Mouse (Mus musculus) c-Kit-positive CD71-negative TER-119-negative erythroid progenitor cells, embryonic 14.5 days (primary cell): ENCODE data around the gene Tsnaxip1.
"Not testable (repeated sequence)": the region's sequence is repeated elsewhere in the genome, so short reads cannot be mapped to it uniquely, and the experiment has no call there.

Experiments used
- DNase-seq: peaks from one replicate; pipeline ENCODE4 v3.0.0-alpha.2; 2013; ENCODE audit warnings: low read depth

Gene Tsnaxip1

GRCm38 (mm10) chr8:105813241-105813640 lies 14.3 kb upstream of the Tsnaxip1 start:
- no peak for DNase-seq

GRCm38 (mm10) chr8:105819659-105820058 lies 7.9 kb upstream of the Tsnaxip1 start:
- no peak for DNase-seq

GRCm38 (mm10) chr8:105820925-105821324 lies 6.6 kb upstream of the Tsnaxip1 start:
- peak; percentile 63 for DNase-seq

- no peak for DNase-seq
These were observed 2.0 kb upstream of the Tsnaxip1 start for GRCm38 (mm10) chr8:105825506-105825905.

- DNase-seq: no peak
These were observed 1.2 kb upstream of the Tsnaxip1 start for GRCm38 (mm10) chr8:105826379-105826778.

- not testable (repeated sequence) for DNase-seq
These were observed 6.2 kb downstream of the Tsnaxip1 start for GRCm38 (mm10) chr8:105833740-105834139.

GRCm38 (mm10) chr8:105835318-105835717 lies 7.8 kb downstream of the Tsnaxip1 start:
- peak; percentile 84 for DNase-seq

- DNase-seq: no peak
These were observed 9.5 kb downstream of the Tsnaxip1 start for GRCm38 (mm10) chr8:105836991-105837390.

- no peak for DNase-seq
These were observed 11.7 kb downstream of the Tsnaxip1 start for GRCm38 (mm10) chr8:105839209-105839608.

GRCm38 (mm10) chr8:105846678-105847077 lies 19.1 kb downstream of the Tsnaxip1 start:
- no peak for DNase-seq

- no peak for DNase-seq
These were observed 22.5 kb downstream of the Tsnaxip1 start for GRCm38 (mm10) chr8:105850014-105850413.

- DNase-seq: no peak
These were observed 23.1 kb downstream of the Tsnaxip1 start for GRCm38 (mm10) chr8:105850611-105851010.

GRCm38 (mm10) chr8:105851651-105852143 lies 24.2 kb downstream of the Tsnaxip1 start:
- peak; percentile 90 for DNase-seq

GRCm38 (mm10) chr8:105852146-105852729 lies 24.7 kb downstream of the Tsnaxip1 start:
- no peak for DNase-seq

GRCm38 (mm10) chr8:105853178-105853577 lies 25.6 kb downstream of the Tsnaxip1 start, which contains the start of gene Cenpt:
Cenpt (minus strand) TSS chr8:105853278.
- no peak for DNase-seq

GRCm38 (mm10) chr8:105854303-105854702 lies 26.8 kb downstream of the Tsnaxip1 start:
- DNase-seq: no peak

GRCm38 (mm10) chr8:105854715-105855216 lies 27.2 kb downstream of the Tsnaxip1 start, which contains the start of gene Thap11:
Thap11 (plus strand) TSS chr8:105855132.
- DNase-seq: peak; percentile 87

GRCm38 (mm10) chr8:105855248-105856167 lies 28.0 kb downstream of the Tsnaxip1 start:
- no peak for DNase-seq

GRCm38 (mm10) chr8:105856168-105856835 lies 28.8 kb downstream of the Tsnaxip1 start:
- no peak for DNase-seq

- no peak for DNase-seq
These were observed 31.0 kb downstream of the Tsnaxip1 start for GRCm38 (mm10) chr8:105858495-105858894.

GRCm38 (mm10) chr8:105859314-105859713 lies 31.8 kb downstream of the Tsnaxip1 start:
- DNase-seq: no peak
